Mouse (Mus musculus): ENCODE data around the gene Krtap3-2. TPM values are rescaled to one million over a fixed set of nuclear protein-coding genes. Genes with fewer than 3 reads are reported as not detected.
"Not testable (repeated sequence)": the region's sequence is repeated elsewhere in the genome, so short reads cannot be mapped to it uniquely, and the experiment has no call there.

Gene Krtap3-2
- not detected in 2 replicates for total RNA-seq (2014; rRNA removed)
- polyA plus RNA-seq (2012; rRNA removed) = not detected in 2 replicates

- no peak for DNase-seq (ENCODE audit: extremely low read depth, low read depth, low spot score)
- TF ChIP-seq CTCF (IDR thresholded peaks at IDR 0.05; ENCODE audit: low read depth, low read length) (no peak), POLR2A (IDR thresholded peaks at IDR 0.05; ENCODE audit: extremely low read depth, insufficient read depth, low read length) (no peak)
- Histone ChIP-seq H3K9ac (ENCODE audit: low read depth, low read length) (no peak within 1 kb of the TSS), H3K4me1 (ENCODE audit: control insufficient read depth, insufficient read depth, low read length) (no peaks in the 10 kb centered on the region), H3K27me3 (ENCODE audit: control insufficient read depth, insufficient read depth, low read length) (peaks cover 2% of the 10 kb centered on the region; the same call in 1 of the 2 replicates), H3K79me2 (ENCODE audit: control insufficient read depth, insufficient read depth, low read length) (no peaks in the 10 kb centered on the region), H3K36me3 (ENCODE audit: control insufficient read depth, insufficient read depth, low read length) (no peaks in the 10 kb centered on the region), H3K4me3 (ENCODE audit: insufficient read depth, low read depth, low read length) (no peak within 1 kb of the TSS), H3K27ac (replicated peaks; ENCODE audit: insufficient read depth, low read depth, low read length) (no peak within 1 kb of the TSS)
- 84% methylated on average over 2 of the region's 2 CpGs for WGBS
Measured at GRCm38 (mm10) chr11:99556753-99557152, at the start of gene Krtap3-2. Krtap3-2 (minus strand) TSS chr11:99556853.

GRCm38 (mm10) chr11:99603208-99603607, 46.6 kb upstream of the Krtap3-2 start, which contains the start of gene Gm11938:
Gm11938 (minus strand) TSS chr11:99603308.
- not testable (repeated sequence) for H3K27me3 ChIP-seq (ENCODE audit: control insufficient read depth, insufficient read depth, low read length); H3K79me2 ChIP-seq (ENCODE audit: control insufficient read depth, insufficient read depth, low read length); H3K4me1 ChIP-seq (ENCODE audit: control insufficient read depth, insufficient read depth, low read length); H3K27ac ChIP-seq (replicated peaks; ENCODE audit: insufficient read depth, low read depth, low read length); H3K4me3 ChIP-seq (ENCODE audit: insufficient read depth, low read depth, low read length); DNase-seq (ENCODE audit: extremely low read depth, low read depth, low spot score); H3K9ac ChIP-seq (ENCODE audit: low read depth, low read length); H3K36me3 ChIP-seq (ENCODE audit: control insufficient read depth, insufficient read depth, low read length)
- 36% methylated on average over 1 of the region's 1 CpGs for WGBS

- H3K4me3 ChIP-seq (ENCODE audit: insufficient read depth, low read depth, low read length); H3K36me3 ChIP-seq (ENCODE audit: control insufficient read depth, insufficient read depth, low read length); H3K79me2 ChIP-seq (ENCODE audit: control insufficient read depth, insufficient read depth, low read length); H3K27ac ChIP-seq (replicated peaks; ENCODE audit: insufficient read depth, low read depth, low read length); H3K9ac ChIP-seq (ENCODE audit: low read depth, low read length); H3K4me1 ChIP-seq (ENCODE audit: control insufficient read depth, insufficient read depth, low read length); H3K27me3 ChIP-seq (ENCODE audit: control insufficient read depth, insufficient read depth, low read length); DNase-seq (ENCODE audit: extremely low read depth, low read depth, low spot score): not testable (repeated sequence)
- WGBS = 93% methylated on average over 6 of the region's 6 CpGs
Measured at GRCm38 (mm10) chr11:99597742-99598141, 41.1 kb upstream of the Krtap3-2 start, which contains the start of gene Krtap9-3. Krtap9-3 (minus strand) TSS chr11:99598105.

- H3K79me2 ChIP-seq (ENCODE audit: control insufficient read depth, insufficient read depth, low read length) = no peaks in the 10 kb centered on the region
- H3K4me3 ChIP-seq (ENCODE audit: insufficient read depth, low read depth, low read length) = no peak within 1 kb of the TSS
- no peak within 1 kb of the TSS for H3K9ac ChIP-seq (ENCODE audit: low read depth, low read length)
- WGBS = 85% methylated on average over 6 of the region's 6 CpGs
- 0 out of 2 replicates have a peak, but pooled peaks cover 3% of the 10 kb centered on the region for H3K27me3 ChIP-seq (ENCODE audit: control insufficient read depth, insufficient read depth, low read length)
- no peak for TF ChIP-seq CTCF (IDR thresholded peaks at IDR 0.05; ENCODE audit: low read depth, low read length)
- TF ChIP-seq POLR2A (IDR thresholded peaks at IDR 0.05; ENCODE audit: extremely low read depth, insufficient read depth, low read length) = no peak
- no peaks in the 10 kb centered on the region for H3K4me1 ChIP-seq (ENCODE audit: control insufficient read depth, insufficient read depth, low read length)
- DNase-seq (ENCODE audit: extremely low read depth, low read depth, low spot score) = no peak
- H3K36me3 ChIP-seq (ENCODE audit: control insufficient read depth, insufficient read depth, low read length) = no peaks in the 10 kb centered on the region
- H3K27ac ChIP-seq (replicated peaks; ENCODE audit: insufficient read depth, low read depth, low read length) = no peak within 1 kb of the TSS
Measured at GRCm38 (mm10) chr11:99590981-99591380, 34.3 kb upstream of the Krtap3-2 start, which contains the start of gene Krtap1-3. Krtap1-3 (minus strand) TSS chr11:99591339.

- no peak for TF ChIP-seq POLR2A (IDR thresholded peaks at IDR 0.05; ENCODE audit: extremely low read depth, insufficient read depth, low read length)
- no peak for TF ChIP-seq CTCF (IDR thresholded peaks at IDR 0.05; ENCODE audit: low read depth, low read length)
- WGBS = 80% methylated on average over 7 of the region's 7 CpGs
- Histone ChIP-seq H3K79me2 (ENCODE audit: control insufficient read depth, insufficient read depth, low read length) (no peaks in the 10 kb centered on the region), H3K27me3 (ENCODE audit: control insufficient read depth, insufficient read depth, low read length) (0 out of 2 replicates have a peak, but pooled peaks cover 2% of the 10 kb centered on the region), H3K36me3 (ENCODE audit: control insufficient read depth, insufficient read depth, low read length) (no peaks in the 10 kb centered on the region), H3K27ac (replicated peaks; ENCODE audit: insufficient read depth, low read depth, low read length) (no peak overlapping the region), H3K9ac (ENCODE audit: low read depth, low read length) (no peak overlapping the region), H3K4me3 (ENCODE audit: insufficient read depth, low read depth, low read length) (no peak overlapping the region), H3K4me1 (ENCODE audit: control insufficient read depth, insufficient read depth, low read length) (no peaks in the 10 kb centered on the region)
- no peak for DNase-seq (ENCODE audit: extremely low read depth, low read depth, low spot score)
Measured at GRCm38 (mm10) chr11:99585096-99585495, 28.4 kb upstream of the Krtap3-2 start.

GRCm38 (mm10) chr11:99583245-99583704, 26.6 kb upstream of the Krtap3-2 start, which contains the start of gene Krtap1-4:
Krtap1-4 (minus strand) TSS chr11:99583654.
- H3K4me3 ChIP-seq (ENCODE audit: insufficient read depth, low read depth, low read length) = no peak within 1 kb of the TSS
- H3K79me2 ChIP-seq (ENCODE audit: control insufficient read depth, insufficient read depth, low read length) = no peaks in the 10 kb centered on the region
- TF ChIP-seq CTCF (IDR thresholded peaks at IDR 0.05; ENCODE audit: low read depth, low read length) = no peak
- no peak for TF ChIP-seq POLR2A (IDR thresholded peaks at IDR 0.05; ENCODE audit: extremely low read depth, insufficient read depth, low read length)
- no peak for DNase-seq (ENCODE audit: extremely low read depth, low read depth, low spot score)
- 87% methylated on average over 5 of the region's 5 CpGs for WGBS
- H3K9ac ChIP-seq (ENCODE audit: low read depth, low read length) = no peak within 1 kb of the TSS
- H3K4me1 ChIP-seq (ENCODE audit: control insufficient read depth, insufficient read depth, low read length) = no peaks in the 10 kb centered on the region
- no peak within 1 kb of the TSS for H3K27ac ChIP-seq (replicated peaks; ENCODE audit: insufficient read depth, low read depth, low read length)
- no peaks in the 10 kb centered on the region for H3K36me3 ChIP-seq (ENCODE audit: control insufficient read depth, insufficient read depth, low read length)
- H3K27me3 ChIP-seq (ENCODE audit: control insufficient read depth, insufficient read depth, low read length) = 0 out of 2 replicates have a peak, but pooled peaks cover 2% of the 10 kb centered on the region
